In the genomic region with DNA sequence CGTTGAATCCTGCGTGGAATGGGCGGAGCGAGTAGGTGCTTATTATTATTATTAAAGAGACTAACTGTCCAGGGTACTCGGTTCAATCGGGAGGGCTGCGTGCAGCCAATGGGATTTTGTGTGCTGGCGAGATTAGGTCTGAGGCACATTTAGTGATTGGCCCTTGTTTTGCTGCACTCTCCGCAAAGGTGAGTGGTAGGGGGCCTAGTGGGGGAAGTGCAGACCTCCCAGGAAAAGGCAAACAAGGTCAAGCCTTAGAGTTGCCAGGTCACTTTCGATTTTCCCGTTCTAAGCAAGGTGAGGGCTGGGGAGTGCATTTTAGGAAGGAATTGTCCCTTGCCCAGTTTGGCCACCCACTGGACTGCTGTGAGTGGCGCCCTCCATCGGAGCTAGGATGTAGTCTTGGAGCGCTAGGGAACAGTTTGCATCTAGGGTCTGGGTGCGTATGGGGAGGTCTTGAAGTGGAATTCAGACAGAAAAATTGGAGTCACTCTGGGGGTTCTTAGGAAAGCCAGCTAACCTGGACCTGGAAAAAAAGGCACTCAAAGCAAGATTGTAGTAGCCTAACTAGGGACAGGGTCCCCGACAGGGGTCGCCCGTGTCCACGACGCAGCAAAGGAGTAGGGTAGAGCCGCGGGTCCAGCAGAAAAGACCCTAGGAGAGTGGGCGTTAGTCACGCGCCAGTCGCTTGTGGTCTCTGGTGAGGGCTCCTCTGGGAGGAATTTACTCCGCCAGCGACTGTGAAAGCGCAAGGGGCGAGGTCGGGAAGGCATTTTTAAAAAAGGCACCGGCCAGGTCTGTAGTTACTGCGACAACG, we compare ENCODE assay signal across 9 mouse cellular contexts. TPM values are rescaled to one million over a fixed set of nuclear protein-coding genes. Genes with fewer than 3 reads are reported as not detected.
DNase-seq lines count a peak whose midpoint lies in the region; ATAC-seq lines count a peak whose summit lies in the region.
"Had no signal": no experiment of that assay in that cellular context is flagged by ENCODE, and none has a peak within 500 bp of the region (broad histone marks: within the 10 kb centered on the region; RNA-seq: fewer than 3 reads in every experiment).

No protein-coding gene starts in this region.

- no peaks in the 10 kb centered on the region for H3K36me3 ChIP-seq in limb, embryonic 12.5 days
- no peaks in the 10 kb centered on the region for H3K36me3 ChIP-seq in midbrain, embryonic 16.5 days (ENCODE audit: control insufficient read depth, insufficient read depth, low read length)

- WGBS in limb, embryonic 12.5 days = under 1% methylated on average over 34 of the region's 34 CpGs
- under 1% methylated on average over 34 of the region's 34 CpGs for WGBS in midbrain, embryonic 16.5 days

- peak overlapping the region; percentile 53 for H3K4me3 ChIP-seq in limb, embryonic 12.5 days (replicated peaks)
- H3K4me3 ChIP-seq in midbrain, embryonic 16.5 days (ENCODE audit: low read depth, low read length) = peak overlapping the region; percentile 74

- no peaks in the 10 kb centered on the region for H3K9me3 ChIP-seq in limb, embryonic 12.5 days
- no peaks in the 10 kb centered on the region; the same call in 1 of the 2 replicates for H3K9me3 ChIP-seq in midbrain, embryonic 16.5 days (replicated peaks; ENCODE audit: control insufficient read depth, low read length, poor library complexity, severe bottlenecking)

- ATAC-seq in limb, embryonic 12.5 days (ENCODE audit: insufficient number of reproducible peaks, insufficient read depth, low FRiP score, low TSS enrichment, low read depth) = peak; percentile 78
- ATAC-seq in midbrain, embryonic 16.5 days = peak; percentile 89

- no peak overlapping the region for H3K27ac ChIP-seq in limb, embryonic 12.5 days
- peak overlapping the region; percentile 56; the same call in 1 of the 2 replicates for H3K27ac ChIP-seq in midbrain, embryonic 16.5 days (ENCODE audit: low read length)

- H3K9ac ChIP-seq in limb, embryonic 12.5 days (replicated peaks) = peak overlapping the region; percentile 52
- H3K9ac ChIP-seq in midbrain, embryonic 16.5 days (ENCODE audit: low read depth, low read length) = peak overlapping the region; percentile 77

- H3K4me1 ChIP-seq in limb, embryonic 12.5 days (replicated peaks) = peaks cover 15% of the 10 kb centered on the region
- H3K4me1 ChIP-seq in midbrain, embryonic 16.5 days (ENCODE audit: control insufficient read depth, insufficient read depth, low read length) = peaks cover 16% of the 10 kb centered on the region

- H3K4me2 ChIP-seq in limb, embryonic 12.5 days = peak overlapping the region; percentile 95
- peak overlapping the region; percentile 93 for H3K4me2 ChIP-seq in midbrain, embryonic 16.5 days (ENCODE audit: low read length)

- peaks cover 66% of the 10 kb centered on the region for H3K27me3 ChIP-seq in limb, embryonic 12.5 days
- H3K27me3 ChIP-seq in midbrain, embryonic 16.5 days (ENCODE audit: control insufficient read depth, insufficient read depth, low read depth, low read length) = peaks cover 22% of the 10 kb centered on the region

- intact Hi-C loops in heart, postnatal 14 days (cut with DNase I) = loop anchor here (5.0 kb wide), 1 partner anchor 683 kb away; no protein-coding TSS in a partner anchor

- DNase-seq in cerebellum, postnatal 4 days (ENCODE audit: low spot score in 2 of 2) = peak; percentile 39 to 71
- no peak for DNase-seq in cerebellum, adult 9-10 months
- peak; percentile 21 for DNase-seq in CD4-positive helper T cell, adult 2 months (ENCODE audit: low read depth, low spot score)
- peak; percentile 81 for DNase-seq in embryo, embryonic 10 days (ENCODE audit: low spot score)
- peak; percentile 25 to 30 for DNase-seq in heart, postnatal 14 days
- peak; percentile 38 to 39 for DNase-seq in thymus, postnatal 36 days

RNA-seq across cellular contexts. Expression of a gene that starts 4.1 kb away (rescaled TPM):
- under 1 TPM; 0.56 to 0.69 TPM for total RNA-seq in heart, postnatal 14 days (2021)
- 2.7 and 3.0 TPM in 2 replicates for polyA plus RNA-seq in limb, embryonic 12.5 days (2016; fragmentation: Nextera tagmentation; extraction: Ambion mirVana)
- polyA plus RNA-seq in midbrain, embryonic 16.5 days (2015; fragmentation: Nextera tagmentation; extraction: Ambion mirVana) = 6.1 and 6.5 TPM in 2 replicates
- total RNA-seq: MEL had no signal
